Mouse (Mus musculus) olfactory bulb, adult 2 months (tissue): ENCODE measurements around the gene Frmd5.

Experiments used
- CTCF ChIP-seq: fragments of 200-500 bp; IDR thresholded peaks from 2 replicates; pipeline ENCODE4 v1.5.1; 2012; ENCODE audit warnings: low read depth, mild to moderate bottlenecking, low read length, moderate library complexity; ENCODE audit not compliant: insufficient read depth
- POLR2A ChIP-seq: fragments of 200-500 bp; IDR thresholded peaks from 2 replicates; pipeline ENCODE4 v1.6.1; 2012; ENCODE audit warnings: mild to moderate bottlenecking, low read depth, low read length, moderate library complexity; ENCODE audit not compliant: insufficient read depth

GRCm38 (mm10) chr2:121787767-121788166 lies 19.1 kb downstream of the Frmd5 start:
- TF ChIP-seq CTCF (no peak), POLR2A (no peak)
